Mouse (Mus musculus) gastrocnemius, adult 18-20 months (tissue): Measurements from ENCODE around the gene Aoc2. TPM values are rescaled to one million over a fixed set of nuclear protein-coding genes. Genes with fewer than 3 reads are reported as not detected.
A peak's percentile ranks its signal among the peaks of the same experiment; 100 is the strongest.
"Not testable (repeated sequence)": the region's sequence is repeated elsewhere in the genome, so short reads cannot be mapped to it uniquely, and the experiment has no call there.

Experiments
- DNase-seq: peaks from one replicate; pipeline ENCODE4 v3.0.0; 2021; ENCODE audit warnings: low spot score
- total RNA-seq, 2 experiments: library from RNA; stranded (reverse); gene quantifications; 2 replicates each; pipeline ENCODE4 v1.2.3; 2021

The Aoc2 gene
- total RNA-seq, 2 experiments from 2014 or later, result 1.0 to 1.1 TPM

GRCm38 (mm10) chr11:101315082-101315650 lies 9.7 kb upstream of the Aoc2 start:
- no peak for DNase-seq

GRCm38 (mm10) chr11:101315665-101316500 lies 9.0 kb upstream of the Aoc2 start, which contains the start of gene Psme3:
Gene Psme3, plus strand, starts transcription at chr11:101316213.
- DNase-seq, result peak; percentile 93

GRCm38 (mm10) chr11:101316501-101316917 lies 8.4 kb upstream of the Aoc2 start:
- DNase-seq, result peak; percentile 13

GRCm38 (mm10) chr11:101323609-101324008 lies 1.3 kb upstream of the Aoc2 start:
- DNase-seq, result peak; percentile 69

GRCm38 (mm10) chr11:101325201-101325600 lies 338 bp downstream of the Aoc2 start:
- DNase-seq, result not testable (repeated sequence)

- no peak for DNase-seq
These were observed 1.3 kb downstream of the Aoc2 start for GRCm38 (mm10) chr11:101326147-101326546.

GRCm38 (mm10) chr11:101327311-101327710 lies 2.4 kb downstream of the Aoc2 start:
- DNase-seq, result no peak

- peak; percentile 26 for DNase-seq
These were observed 4.2 kb downstream of the Aoc2 start for GRCm38 (mm10) chr11:101328941-101329635.

GRCm38 (mm10) chr11:101330371-101330924 lies 5.6 kb downstream of the Aoc2 start, which contains the start of gene Aoc3:
Gene Aoc3, plus strand, starts transcription at chr11:101330605.
- peak; percentile 48 for DNase-seq

- not testable (repeated sequence) for DNase-seq
These were observed 6.1 kb downstream of the Aoc2 start for GRCm38 (mm10) chr11:101330961-101331360.

- DNase-seq, result peak; percentile 32
These were observed 7.7 kb downstream of the Aoc2 start for GRCm38 (mm10) chr11:101332537-101332936.

GRCm38 (mm10) chr11:101334023-101334422 lies 9.2 kb downstream of the Aoc2 start:
- DNase-seq, result no peak

- no peak for DNase-seq
These were observed 9.7 kb downstream of the Aoc2 start for GRCm38 (mm10) chr11:101334516-101334915.

- DNase-seq, result no peak
These were observed 10.8 kb downstream of the Aoc2 start for GRCm38 (mm10) chr11:101335685-101336084.

GRCm38 (mm10) chr11:101338123-101338760 lies 13.4 kb downstream of the Aoc2 start:
- no peak for DNase-seq

GRCm38 (mm10) chr11:101347083-101347775 lies 22.4 kb downstream of the Aoc2 start:
- DNase-seq, result no peak

GRCm38 (mm10) chr11:101348774-101349173 lies 23.9 kb downstream of the Aoc2 start:
- DNase-seq, result no peak

- DNase-seq, result no peak
These were observed 24.4 kb downstream of the Aoc2 start for GRCm38 (mm10) chr11:101349216-101349615.

GRCm38 (mm10) chr11:101351100-101351720 lies 26.3 kb downstream of the Aoc2 start:
- DNase-seq, result no peak

- no peak for DNase-seq
These were observed 26.9 kb downstream of the Aoc2 start for GRCm38 (mm10) chr11:101351721-101352111.
